Mouse (Mus musculus) inflammation-experienced regulatory T-cells, adult 16 weeks (primary cell): ENCODE results near the gene Gm16429. TPM values are rescaled to one million over a fixed set of nuclear protein-coding genes. Genes with fewer than 3 reads are reported as not detected.

ENCODE experiments used
- polyA plus RNA-seq: library from polyadenylated mRNA; unstranded; fragments of 100-300 nt; shearing (Covaris generic); gene quantifications from one replicate; pipeline ENCODE4 v1.2.1, GENCODE M21; 2017

The Gm16429 gene
- polyA plus RNA-seq = not detected

GRCm38 (mm10) chr5:93928952-93929351, at the start of gene Gm16429:
Gm16429 (minus strand) TSS chr5:93929052.

Other genes starting within 250 kb of the Gm16429 start
- not detected for gene Gm7792, start 85.3 kb downstream of the Gm16429 start, polyA plus RNA-seq
- gene BC061212, start 141.5 kb upstream of the Gm16429 start, polyA plus RNA-seq = not detected
- not detected for gene Gm6351, start 147.3 kb upstream of the Gm16429 start, polyA plus RNA-seq